Mouse (Mus musculus) myocyte (in vitro differentiated cells): ENCODE data around the gene Celf2.

ENCODE experiments used
- MYOD1 ChIP-seq, 3 experiments: IDR thresholded peaks; one replicate each; pipeline ENCODE4 v1.6.1; 2011; ENCODE audit warnings: control low read depth in 2 of 3, low read depth in 2 of 3, mild to moderate bottlenecking in 2 of 3, moderate library complexity in 1 of 3; ENCODE audit not compliant: insufficient read length in 2 of 3, control insufficient read depth in 1 of 3
- MYOG ChIP-seq, 3 experiments: IDR thresholded peaks; one replicate each; pipeline ENCODE4 v1.6.1; 2011; ENCODE audit warnings: control low read depth in 2 of 3, low read depth in 2 of 3, mild to moderate bottlenecking in 2 of 3; ENCODE audit not compliant: insufficient read length in 2 of 3, control insufficient read depth in 1 of 3, insufficient read depth in 1 of 3
- POLR2A ChIP-seq: IDR thresholded peaks from one replicate; pipeline ENCODE4 v1.6.1; 2011; ENCODE audit warnings: low read depth, mild to moderate bottlenecking, control low read depth, moderate library complexity; ENCODE audit not compliant: insufficient read length
- REST ChIP-seq: IDR thresholded peaks from one replicate; pipeline ENCODE4 v1.6.1; 2011; ENCODE audit warnings: mild to moderate bottlenecking, control low read depth, moderate library complexity; ENCODE audit not compliant: insufficient read depth, insufficient read length
- TCF12 ChIP-seq: IDR thresholded peaks from one replicate; pipeline ENCODE4 v1.6.1; 2011; ENCODE audit warnings: mild to moderate bottlenecking, control low read depth; ENCODE audit not compliant: poor library complexity, insufficient read depth, severe bottlenecking
- USF1 ChIP-seq: IDR thresholded peaks from one replicate; pipeline ENCODE4 v1.6.1; 2011; ENCODE audit warnings: low read depth, mild to moderate bottlenecking, control low read depth, moderate library complexity

DNA sequence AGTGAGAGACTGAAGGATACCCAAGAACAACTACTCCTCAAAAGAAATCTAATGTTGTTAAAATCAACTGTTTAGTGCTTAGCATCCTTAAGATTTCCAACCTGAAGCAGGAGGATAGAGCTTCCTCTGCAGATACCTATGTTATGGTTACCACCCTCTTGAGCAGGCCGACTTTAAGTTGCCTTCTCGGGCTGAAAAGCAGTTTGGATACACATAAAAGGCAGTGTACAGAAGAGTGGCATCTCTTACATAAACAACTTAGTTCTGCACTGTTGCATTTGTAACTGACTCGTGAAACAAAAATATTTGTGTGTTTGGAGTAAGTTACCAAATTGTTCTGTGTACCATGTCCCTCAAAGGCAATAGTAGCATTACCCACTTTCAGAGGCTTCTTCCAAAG lies 435.6 kb downstream of the Celf2 start:
- TF ChIP-seq POLR2A, result no peak
- TF ChIP-seq USF1, result no peak
- TF ChIP-seq REST, result no peak
- TF ChIP-seq TCF12, result no peak
- TF ChIP-seq MYOD1 (IDR thresholded peaks at IDR 0.05; ENCODE audit: control insufficient read depth in 1 of 3, insufficient read length in 2 of 3, low read depth in 2 of 3), result no peak
- no peak for TF ChIP-seq MYOG (IDR thresholded peaks at IDR 0.05; ENCODE audit: control insufficient read depth in 1 of 3, insufficient read depth in 1 of 3, insufficient read length in 2 of 3, low read depth in 2 of 3)
